Mouse (Mus musculus) urinary bladder, postnatal 0 days (tissue): ENCODE data around the gene Tmem19. TPM values are rescaled to one million over a fixed set of nuclear protein-coding genes. Genes with fewer than 3 reads are reported as not detected.

Experiments
- polyA plus RNA-seq: library from polyadenylated mRNA; unstranded; fragments of >200 nt; fragmentation: Nextera tagmentation; extraction: Ambion mirVana; gene quantifications from 2 replicates; pipeline ENCODE4 v1.2.1, GENCODE M21; 2015

Gene Tmem19
- polyA plus RNA-seq = 20.7 and 24.8 TPM in 2 replicates

DNA sequence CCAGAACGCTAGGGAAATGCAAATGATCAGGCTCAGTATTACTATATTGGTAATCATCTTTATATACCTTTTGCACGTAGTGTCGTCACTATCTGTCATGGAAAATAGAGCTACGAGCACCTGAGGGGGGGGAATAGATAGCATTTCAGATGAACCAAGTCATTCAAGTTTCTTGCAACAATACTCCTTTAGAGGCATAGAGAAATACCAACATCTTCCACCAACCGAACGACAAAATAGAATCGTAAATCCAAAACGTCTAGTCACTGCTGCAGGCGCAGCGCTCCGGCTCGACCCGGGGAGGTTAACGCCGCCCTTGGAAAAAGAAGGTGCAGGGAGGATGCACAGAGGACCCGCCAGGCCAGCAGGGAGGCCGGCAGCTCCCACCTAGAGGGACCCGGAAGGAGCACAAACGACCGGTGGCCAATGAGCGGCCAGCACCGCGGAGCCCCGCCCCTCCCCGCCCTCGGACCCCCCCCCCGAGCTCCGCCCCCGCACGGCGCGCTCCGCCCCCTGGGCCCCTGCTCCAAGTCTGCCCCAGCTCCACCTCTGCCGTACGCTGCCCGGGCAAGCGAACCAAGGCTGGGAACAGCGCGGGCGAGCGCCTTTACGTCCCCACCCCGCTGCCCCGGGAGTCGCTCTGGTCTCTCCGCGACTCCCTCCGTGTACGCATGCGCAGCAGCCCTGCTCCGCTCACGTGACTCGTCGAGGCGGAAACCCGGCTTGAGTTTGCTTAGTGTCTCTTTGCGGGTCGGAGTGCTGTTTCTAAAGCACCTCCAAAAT is at the start of gene Tmem19:
Tmem19 (minus strand) TSS at position 662 of the 783 bp plus-strand sequence.

DNA sequence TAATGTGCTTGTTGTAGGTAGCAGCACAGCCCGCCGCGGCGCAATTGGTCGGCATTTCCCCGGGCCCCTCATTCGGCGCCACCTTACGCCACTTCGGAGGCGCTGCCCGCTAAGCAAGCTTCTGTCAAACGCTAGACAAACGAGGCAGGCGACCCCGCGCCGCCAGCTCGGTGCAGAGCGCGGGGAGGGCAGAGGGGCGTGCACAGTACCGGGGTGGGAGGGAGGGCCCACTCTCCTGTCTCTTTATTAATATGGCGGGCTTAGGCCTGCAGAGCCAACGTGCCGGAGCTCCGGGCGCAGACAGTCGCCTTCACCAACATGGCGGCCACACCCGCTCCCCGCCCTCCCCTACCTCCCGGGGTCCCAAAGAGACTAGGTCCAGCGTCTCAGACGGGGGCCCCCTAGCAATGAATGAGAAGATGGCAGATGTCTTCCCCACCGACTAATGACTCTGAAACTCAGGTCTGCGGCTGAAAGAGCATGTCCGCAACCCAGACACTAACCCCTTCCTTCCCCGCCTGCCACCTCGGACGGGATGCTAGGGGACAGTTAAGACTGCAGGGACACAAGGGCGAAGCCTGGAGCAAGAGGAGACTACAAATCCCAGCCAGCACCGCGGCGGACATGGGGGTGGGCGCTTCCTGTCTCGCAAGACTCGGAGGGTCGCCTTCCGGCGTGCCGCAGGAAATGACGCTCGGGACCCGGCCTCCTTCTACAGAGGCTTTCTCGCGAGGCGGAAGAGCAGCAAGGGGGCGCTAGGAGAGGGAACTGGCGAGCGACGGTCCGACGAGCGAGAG is 22.1 kb upstream of the Tmem19 start, which contains the start of the genes Thap2 and Zfc3h1:
Thap2 (minus strand) TSS at position 223 of the 797 bp plus-strand sequence.
Zfc3h1 (plus strand) TSS at position 739 of the 797 bp plus-strand sequence.

DNA sequence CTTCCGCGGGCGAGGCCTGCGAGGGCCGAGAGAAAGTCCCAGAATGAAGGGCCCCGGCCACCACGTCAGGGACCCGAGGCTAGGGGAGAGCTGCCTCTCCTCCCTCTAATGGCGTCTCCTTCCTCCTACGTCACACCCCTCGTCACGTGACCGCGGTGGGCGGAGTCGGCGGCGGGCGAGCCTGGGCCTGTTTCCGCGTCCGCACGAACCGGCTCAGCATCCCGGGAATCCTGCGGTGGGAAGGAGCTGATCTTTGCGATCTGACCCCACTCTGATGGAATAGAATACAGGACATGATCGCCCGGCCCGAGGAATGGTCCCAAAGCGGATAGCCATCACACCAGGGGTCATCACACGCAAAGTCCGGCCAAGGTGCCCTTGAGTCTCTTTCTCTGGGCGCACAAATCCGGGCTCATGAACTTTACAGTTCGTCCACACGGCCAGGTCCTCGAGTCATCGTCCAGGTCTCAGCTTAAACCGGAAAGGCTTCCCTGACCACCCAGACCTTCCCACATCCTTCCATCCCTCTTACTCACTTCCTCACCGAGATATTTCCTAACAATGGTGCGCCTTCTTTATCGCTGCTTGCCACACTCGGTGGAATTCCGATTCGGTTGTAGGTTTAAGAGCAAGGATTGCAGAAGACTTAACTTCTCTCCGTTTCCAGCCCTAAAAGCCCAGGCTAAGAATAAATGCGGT is 46.7 kb downstream of the Tmem19 start, which contains the start of gene Rab21:
Rab21 (minus strand) TSS at position 122 of the 699 bp plus-strand sequence.

Other genes starting within 250 kb of the Tmem19 start
- gene Tph2, start 177.5 kb downstream of the Tmem19 start, polyA plus RNA-seq = not detected in 2 replicates
- gene Tbc1d15, start 111.0 kb downstream of the Tmem19 start, polyA plus RNA-seq = 45.3 and 47.6 TPM in 2 replicates
- 4.7 and 6.0 TPM in 2 replicates for gene Rab21, start 46.9 kb downstream of the Tmem19 start, polyA plus RNA-seq
- gene Thap2, start 21.9 kb upstream of the Tmem19 start, polyA plus RNA-seq = 9.1 and 9.5 TPM in 2 replicates
- gene Zfc3h1, start 22.5 kb upstream of the Tmem19 start, polyA plus RNA-seq = 7.7 and 9.1 TPM in 2 replicates
- gene A930009A15Rik, start 207.5 kb upstream of the Tmem19 start, polyA plus RNA-seq = not detected in 2 replicates
- gene Lgr5, start 225.3 kb upstream of the Tmem19 start, polyA plus RNA-seq = 0.25 and 0.35 TPM in 2 replicates